Mouse (Mus musculus): ENCODE measurements at regions not wholly inside any gene's neighbourhood (a gene's known extent, or its start where the extent isn't known, plus 50 kb on each side); places are given as distances from the start of the nearest gene placed in this dataset.

- DNase-seq (ENCODE audit: low spot score): no peak
Measured at GRCm38 (mm10) chr9:41682911-41683310, 441.2 kb downstream of the Sorl1 start.

DNA sequence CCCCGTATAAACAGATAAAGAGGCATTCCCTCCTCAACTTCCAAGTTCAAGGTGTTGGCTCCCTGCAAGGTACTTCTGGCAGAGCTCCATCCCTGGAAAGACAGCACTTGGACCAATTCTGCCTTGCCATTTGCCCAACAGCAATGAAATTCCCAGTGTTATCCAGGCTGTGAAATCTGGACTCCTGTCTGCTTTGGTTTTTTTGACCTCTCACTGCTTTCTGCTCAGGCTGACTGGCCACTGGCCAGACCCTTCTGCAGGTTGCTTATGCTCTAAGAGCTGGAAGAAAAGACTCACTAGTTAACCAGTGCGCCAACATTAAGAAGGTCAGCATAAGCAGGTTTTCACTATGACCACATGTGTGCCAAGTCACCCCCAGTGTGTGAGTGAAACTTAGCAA lies 448.4 kb downstream of the Sorl1 start:
- no peak for DNase-seq (ENCODE audit: low spot score)

GRCm38 (mm10) chr9:41672958-41673357 lies 451.1 kb downstream of the Sorl1 start:
- no peak for DNase-seq (ENCODE audit: low spot score)

- no peak for DNase-seq (ENCODE audit: low spot score)
Measured at GRCm38 (mm10) chr9:41668741-41669140, 455.4 kb downstream of the Sorl1 start.

DNA sequence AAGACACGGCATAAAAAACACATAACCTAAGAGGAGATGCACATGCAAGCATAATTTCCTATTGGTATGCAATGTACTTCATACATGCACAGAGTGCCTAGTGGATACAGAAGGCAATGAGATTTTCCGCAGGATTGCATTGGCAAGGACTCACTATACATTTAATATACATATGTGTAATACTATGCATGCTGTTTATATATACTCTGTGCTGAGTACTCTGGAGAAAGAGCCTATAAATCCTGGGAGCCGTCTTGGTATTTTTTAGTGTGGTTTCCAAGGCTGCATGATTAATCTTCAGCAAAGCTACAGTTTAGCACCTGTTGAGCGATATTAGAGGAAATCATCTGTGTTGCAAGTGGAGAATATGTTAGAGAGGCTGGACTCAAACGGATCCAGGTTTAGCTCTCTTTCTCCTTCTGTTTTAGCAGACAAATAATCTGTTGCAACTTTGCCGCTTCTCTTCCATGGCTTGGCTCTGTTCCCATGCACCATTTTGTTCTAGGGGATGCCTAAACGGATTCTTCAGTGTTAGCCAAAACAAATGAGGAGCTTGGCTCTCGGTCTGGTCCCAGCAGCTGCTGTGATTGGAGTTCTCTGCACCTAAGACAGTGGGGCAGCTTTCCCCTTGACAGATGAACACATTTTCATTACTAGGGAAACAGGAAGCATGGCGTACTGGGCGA lies 459.0 kb downstream of the Sorl1 start:
- DNase-seq (ENCODE audit: low spot score): peak; percentile 17

DNA sequence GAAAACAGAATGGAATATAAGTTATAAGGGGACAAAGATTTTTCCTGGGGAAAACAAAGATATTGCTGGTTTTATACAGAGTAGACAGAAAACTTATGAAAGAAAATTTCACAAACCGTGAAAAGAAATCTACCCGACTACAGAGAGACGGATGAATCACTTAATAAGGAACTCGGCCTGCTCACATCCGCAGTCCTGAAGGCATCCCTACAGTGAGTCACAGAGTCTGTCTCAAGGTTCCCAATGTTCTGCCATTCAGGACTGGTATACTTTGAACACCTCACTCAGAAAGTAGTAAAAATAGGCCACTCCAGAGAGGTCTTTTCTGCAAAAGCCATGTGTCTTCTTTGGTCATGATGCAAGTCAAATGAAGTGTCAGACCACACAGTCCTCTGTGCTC lies 463.5 kb downstream of the Sorl1 start:
- no peak for DNase-seq (ENCODE audit: low spot score)

- no peak for DNase-seq (ENCODE audit: low spot score)
Measured at GRCm38 (mm10) chr9:41660011-41660410, 464.1 kb downstream of the Sorl1 start.

- no peak for DNase-seq (ENCODE audit: low spot score)
Measured at GRCm38 (mm10) chr9:41631564-41632205, 470.2 kb upstream of the Ubash3b start.

DNA sequence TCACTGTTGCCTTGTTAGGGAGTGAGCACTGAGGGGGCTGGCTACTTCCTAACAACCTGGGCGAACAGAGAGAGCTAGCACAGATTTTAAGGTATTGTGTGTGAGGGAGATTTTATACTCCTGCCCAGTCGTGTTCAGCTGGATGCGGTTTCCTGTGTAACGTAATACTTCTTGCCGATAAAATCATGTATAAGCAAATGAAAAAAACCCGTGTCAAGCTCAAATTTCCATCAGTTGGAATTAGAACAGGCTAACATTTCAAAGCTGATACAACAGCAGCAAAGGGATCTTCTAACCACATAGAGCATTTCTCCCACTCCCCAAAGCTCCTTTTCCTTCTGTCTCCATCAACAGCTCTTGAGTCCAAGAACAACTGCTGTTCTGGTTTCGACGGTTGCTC lies 459.8 kb upstream of the Ubash3b start:
- DNase-seq (ENCODE audit: low spot score): no peak

DNA sequence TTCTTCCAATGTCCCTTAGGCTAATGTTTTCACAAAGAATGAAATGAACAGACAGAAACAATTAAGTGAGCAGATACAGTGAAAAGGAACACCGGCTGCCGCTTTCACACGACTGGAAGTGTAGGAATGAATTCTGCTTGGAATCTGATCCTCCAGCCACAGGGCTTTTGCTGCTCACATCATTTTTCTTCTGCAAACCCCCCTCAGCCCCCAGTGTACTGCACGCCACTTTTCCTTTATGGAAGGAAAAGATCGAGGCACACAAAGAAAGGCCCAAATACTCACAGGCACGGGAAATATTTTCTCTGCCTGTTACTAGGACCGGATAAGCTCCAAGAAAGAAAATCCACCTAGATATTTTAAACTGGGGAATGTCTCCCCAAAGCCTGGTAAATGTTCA lies 452.5 kb upstream of the Ubash3b start:
- no peak for DNase-seq (ENCODE audit: low spot score)

GRCm38 (mm10) chr9:41612802-41613550 lies 451.5 kb upstream of the Ubash3b start:
- DNase-seq (ENCODE audit: low spot score): no peak

GRCm38 (mm10) chr9:41612452-41612795 lies 450.9 kb upstream of the Ubash3b start:
- no peak for DNase-seq (ENCODE audit: low spot score)

- no peak for DNase-seq (ENCODE audit: low spot score)
Measured at GRCm38 (mm10) chr9:41611534-41612451, 450.3 kb upstream of the Ubash3b start.

DNA sequence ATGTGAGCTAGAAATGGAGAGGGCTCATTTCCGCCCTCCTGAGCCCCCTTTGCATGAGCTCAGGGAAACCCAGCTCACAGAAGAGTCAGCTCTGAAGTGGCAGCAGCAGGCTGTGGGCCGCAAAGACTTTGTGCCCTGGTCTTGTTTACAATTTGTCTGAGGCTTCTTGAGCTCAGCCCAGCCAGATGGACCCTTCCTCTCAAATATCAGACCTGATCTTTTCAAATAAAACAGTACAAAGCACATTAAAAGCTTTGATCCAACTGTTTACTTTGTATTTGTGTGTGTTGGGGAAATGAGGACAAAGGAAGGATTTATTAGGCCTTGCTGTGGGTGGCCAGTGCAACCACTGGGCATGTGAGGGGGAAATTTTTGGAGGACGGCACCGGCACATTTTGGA lies 448.9 kb upstream of the Ubash3b start:
- DNase-seq (ENCODE audit: low spot score): no peak

GRCm38 (mm10) chr9:41606136-41606535 lies 444.6 kb upstream of the Ubash3b start:
- no peak for DNase-seq (ENCODE audit: low spot score)

GRCm38 (mm10) chr9:41604916-41605315 lies 443.4 kb upstream of the Ubash3b start:
- DNase-seq (ENCODE audit: low spot score): no peak

GRCm38 (mm10) chr9:41600778-41601177 lies 439.3 kb upstream of the Ubash3b start:
- DNase-seq (ENCODE audit: low spot score): no peak

- DNase-seq (ENCODE audit: low spot score): no peak
Measured at GRCm38 (mm10) chr9:41599874-41600273, 438.4 kb upstream of the Ubash3b start.

- no peak for DNase-seq (ENCODE audit: low spot score)
Measured at GRCm38 (mm10) chr9:41595749-41596148, 434.3 kb upstream of the Ubash3b start.

DNA sequence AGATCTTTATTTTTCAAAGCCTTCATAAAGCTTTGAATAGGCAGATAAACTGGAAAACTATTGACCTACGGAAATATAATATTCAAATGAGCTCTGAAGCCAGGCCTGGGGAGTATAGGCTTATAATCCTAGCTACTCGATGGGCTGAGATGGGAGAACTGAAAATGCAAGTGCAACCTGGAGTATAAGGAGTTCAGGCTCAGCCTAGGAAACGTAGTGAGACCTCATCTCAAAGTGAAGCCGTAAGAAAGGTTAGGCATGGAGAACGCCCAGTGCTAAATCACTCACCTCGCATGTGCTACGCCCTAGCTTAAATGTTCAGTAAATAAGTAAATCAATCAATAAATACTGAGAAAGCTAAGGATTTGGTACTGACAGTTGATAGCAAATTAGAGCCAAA lies 432.5 kb upstream of the Ubash3b start:
- no peak for DNase-seq (ENCODE audit: low spot score)

- DNase-seq (ENCODE audit: low spot score): no peak
Measured at GRCm38 (mm10) chr9:41592900-41593690, 431.6 kb upstream of the Ubash3b start.

All from ovary, postnatal 10 days (tissue).